Mouse (Mus musculus) stomach, embryonic 14.5 days (tissue): Measurements from ENCODE around the gene Adamts9. TPM values are rescaled to one million over a fixed set of nuclear protein-coding genes. Genes with fewer than 3 reads are reported as not detected.

Source experiments
- ATAC-seq: fragments of 200-750 bp; cut with Nextera tagmentation; 2 replicates; pipeline ENCODE4 v1.8.0; 2017; ENCODE audit warnings: low read depth, moderate TSS enrichment; ENCODE audit not compliant: insufficient number of reproducible peaks, insufficient read depth, low FRiP score
- H3K27ac ChIP-seq: fragments of 300-500 bp; sonication (generic); 2 replicates; pipeline ENCODE4 v1.5.1; 2014; ENCODE audit warnings: mild to moderate bottlenecking, low read length, moderate library complexity, mixed read lengths
- H3K27me3 ChIP-seq: fragments of 300-500 bp; sonication (generic); 2 replicates; pipeline ENCODE4 v1.6.1; 2014; ENCODE audit warnings: low read length, control low read depth, mixed read lengths; ENCODE audit not compliant: control insufficient read depth, insufficient read depth
- H3K36me3 ChIP-seq: fragments of 300-500 bp; sonication (generic); 2 replicates; pipeline ENCODE4 v1.6.1; 2014; ENCODE audit warnings: mild to moderate bottlenecking, control low read depth, low read length, moderate library complexity, mixed read lengths; ENCODE audit not compliant: control insufficient read depth, insufficient read depth
- H3K4me1 ChIP-seq: fragments of 300-500 bp; sonication (generic); 2 replicates; pipeline ENCODE4 v1.6.1; 2014; ENCODE audit warnings: low read length, control low read depth, mixed read lengths; ENCODE audit not compliant: control insufficient read depth, insufficient read depth
- H3K4me2 ChIP-seq: fragments of 300-500 bp; sonication (generic); replicated peaks from 2 replicates; pipeline ENCODE4 v1.6.1; 2014; ENCODE audit warnings: low read depth, low read length, control low read depth
- H3K4me3 ChIP-seq: fragments of 300-500 bp; sonication (generic); 2 replicates; pipeline ENCODE4 v1.5.1; 2014; ENCODE audit warnings: low read depth, low read length, control low read depth
- H3K9ac ChIP-seq: fragments of 300-500 bp; sonication (generic); replicated peaks from 2 replicates; pipeline ENCODE4 v1.6.1; 2014; ENCODE audit warnings: low read depth, mild to moderate bottlenecking, control low read depth, low read length, moderate library complexity, mixed read lengths
- H3K9me3 ChIP-seq: fragments of 300-500 bp; sonication (generic); 2 replicates; pipeline ENCODE4 v1.6.1; 2016; ENCODE audit warnings: low read depth, low read length, control low read depth; ENCODE audit not compliant: control insufficient read depth
- WGBS: fragments of 180-500 bp; shearing (Covaris S2); extraction: QIAGEN DNeasy Blood & Tissue Kit; methylation state at CpG from one replicate; pipeline ENCODE4 v1.1.7; 2014; 5-methylcytosine and 5-hydroxymethylcytosine counted together
- polyA plus RNA-seq: library from polyadenylated mRNA; unstranded; fragments of >200 nt; fragmentation: Nextera tagmentation; extraction: Ambion mirVana; gene quantifications from 2 replicates; pipeline ENCODE4 v1.2.1, GENCODE M21; 2014

Adamts9 gene
- polyA plus RNA-seq, 1 experiment from 2014 or later: 9.9 TPM

DNA sequence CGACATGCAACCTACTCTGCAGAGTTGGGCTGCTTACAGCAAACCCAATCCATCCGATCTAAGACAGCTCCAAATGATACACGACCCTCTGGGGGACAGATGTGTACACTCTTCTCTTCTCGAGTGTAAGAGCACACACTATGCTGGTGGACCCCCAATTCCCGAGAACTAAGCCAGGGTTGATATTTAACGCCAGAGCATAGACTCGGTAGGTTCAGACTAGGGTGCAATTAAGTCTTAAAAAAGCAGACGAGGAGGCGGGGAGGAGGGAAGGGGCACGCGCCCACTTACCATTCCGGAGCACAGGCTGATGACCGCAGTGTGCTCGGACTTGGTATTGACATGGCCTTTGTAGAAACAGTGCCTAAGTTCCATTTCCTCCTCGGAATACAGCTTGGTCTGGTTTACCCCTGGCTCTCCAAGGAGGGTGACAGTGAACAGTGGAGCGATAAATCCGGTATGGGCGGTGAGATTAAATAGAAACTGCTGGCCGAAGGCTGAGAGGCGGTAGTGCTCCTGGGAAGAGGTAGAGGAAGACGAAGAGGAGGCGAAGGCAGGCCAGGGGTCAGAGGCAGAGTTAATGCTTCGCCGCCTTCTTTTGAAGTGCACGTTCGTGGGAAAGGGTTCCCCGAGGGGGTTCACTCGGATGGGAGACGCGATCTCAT lies 1.4 kb downstream of the Adamts9 start:
- ATAC-seq: no peak
- Histone ChIP-seq H3K27ac (peak overlapping the region; percentile 78), H3K9ac (peak overlapping the region; percentile 53), H3K4me1 (peaks cover 13% of the 10 kb centered on the region; the same call in 1 of the 2 replicates), H3K4me2 (peak overlapping the region; percentile 83), H3K4me3 (peak overlapping the region; percentile 58), H3K36me3 (no peaks in the 10 kb centered on the region), H3K9me3 (no peaks in the 10 kb centered on the region), H3K27me3 (no peaks in the 10 kb centered on the region)
- under 1% methylated on average over 30 of the region's 30 CpGs for WGBS

DNA sequence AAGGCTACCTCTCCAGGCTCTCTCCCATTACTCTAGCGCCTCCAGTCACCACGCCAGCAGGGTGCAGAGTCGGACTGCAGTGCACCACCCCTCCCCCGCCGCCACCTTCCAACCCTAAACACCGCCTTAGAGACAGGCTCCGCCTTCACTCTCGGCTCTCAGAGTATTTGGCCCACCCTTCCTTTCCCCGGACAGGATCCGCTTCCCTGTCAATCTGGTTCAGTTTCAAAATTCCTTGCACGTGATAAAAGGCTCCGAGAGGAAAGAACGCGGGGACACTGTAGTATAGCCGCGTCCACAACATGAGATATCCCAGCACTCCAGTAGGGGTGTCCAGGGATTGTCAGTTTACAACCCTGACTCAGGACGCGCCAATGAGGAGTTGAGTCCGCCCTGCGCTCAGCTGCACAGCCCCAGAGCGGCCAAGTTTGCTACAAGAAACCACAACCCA lies 2.0 kb downstream of the Adamts9 start:
- Histone ChIP-seq H3K9ac (peak overlapping the region; percentile 53), H3K4me1 (peaks cover 13% of the 10 kb centered on the region; the same call in 1 of the 2 replicates)
- under 1% methylated on average over 21 of the region's 21 CpGs for WGBS

DNA sequence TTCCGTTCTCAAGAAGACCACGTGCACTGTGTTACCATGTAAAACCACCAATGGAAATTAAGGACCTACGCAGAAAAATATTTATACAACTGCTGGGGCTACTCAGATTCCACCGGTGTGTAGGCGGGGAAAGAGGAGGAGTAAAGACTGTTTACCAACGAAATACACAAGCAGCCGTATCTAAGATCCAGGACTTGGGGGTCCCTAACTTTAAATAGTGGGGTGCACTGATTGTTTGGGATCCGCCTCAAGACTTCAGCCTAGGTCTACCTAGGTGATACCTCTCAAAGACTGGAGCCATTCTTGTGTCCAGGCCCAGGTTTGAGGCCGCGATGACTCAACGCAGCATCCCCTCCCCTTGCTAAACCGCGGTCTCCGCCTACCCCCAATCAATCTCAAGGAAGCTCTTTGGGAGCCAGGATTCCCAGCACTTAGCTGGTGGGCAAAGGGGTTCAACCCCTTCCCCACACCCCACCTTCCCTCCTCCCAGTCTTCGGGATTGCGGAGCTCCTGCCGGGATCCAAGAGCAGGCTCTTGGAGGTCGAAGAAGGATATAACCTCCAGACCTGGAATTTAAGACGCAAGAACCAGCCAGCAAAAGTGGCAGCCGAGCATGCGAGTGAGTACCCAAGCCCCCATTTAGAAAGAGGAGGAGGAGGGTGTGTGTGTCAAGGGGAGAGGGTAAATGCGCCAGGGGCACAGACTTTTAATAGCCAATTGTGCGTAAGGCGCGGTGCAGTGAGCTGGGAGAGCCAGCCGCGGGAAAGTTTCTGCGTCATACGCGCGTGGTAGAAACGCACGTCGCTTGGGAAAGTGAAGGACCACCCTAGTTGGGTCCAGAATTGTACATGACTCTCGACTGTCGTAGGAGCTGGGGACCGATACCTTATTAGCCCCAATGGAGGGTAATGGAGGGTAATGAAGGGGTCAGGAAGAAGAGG lies 2.8 kb downstream of the Adamts9 start:
- WGBS: under 1% methylated on average over 37 of the region's 37 CpGs
- peak overlapping the region; percentile 58 for H3K4me3 ChIP-seq
- H3K9ac ChIP-seq: peak overlapping the region; percentile 22; the same call in 1 of the 2 replicates
- H3K4me2 ChIP-seq: peak overlapping the region; percentile 83
- no peaks in the 10 kb centered on the region for H3K9me3 ChIP-seq
- peak overlapping the region; percentile 34; the same call in 1 of the 2 replicates for H3K27ac ChIP-seq
- no peaks in the 10 kb centered on the region for H3K27me3 ChIP-seq
- peaks cover 13% of the 10 kb centered on the region; the same call in 1 of the 2 replicates for H3K4me1 ChIP-seq
- no peaks in the 10 kb centered on the region; the same call in 1 of the 2 replicates for H3K36me3 ChIP-seq
- 0 out of 2 replicates have a peak, but pooled peaks have one; percentile 0 for ATAC-seq

More for the DNA sequence above, 2.0 kb downstream of the Adamts9 start:
- H3K27me3 ChIP-seq: no peaks in the 10 kb centered on the region
- H3K36me3 ChIP-seq: no peaks in the 10 kb centered on the region; the same call in 1 of the 2 replicates
- ATAC-seq: peak; percentile 87
- peak overlapping the region; percentile 58 for H3K4me3 ChIP-seq
- peak overlapping the region; percentile 78 for H3K27ac ChIP-seq
- H3K9me3 ChIP-seq: no peaks in the 10 kb centered on the region
- H3K4me2 ChIP-seq: peak overlapping the region; percentile 83

- Histone ChIP-seq H3K4me1 (no peaks in the 10 kb centered on the region), H3K9me3 (no peaks in the 10 kb centered on the region), H3K27me3 (no peaks in the 10 kb centered on the region), H3K9ac (no peak overlapping the region), H3K36me3 (peaks cover 15% of the 10 kb centered on the region; the same call in 1 of the 2 replicates), H3K4me2 (no peak overlapping the region), H3K27ac (no peak overlapping the region), H3K4me3 (no peak overlapping the region)
- ATAC-seq: no peak
- WGBS: 79% methylated on average over 5 of the region's 5 CpGs
Measured at GRCm38 (mm10) chr6:92928261-92928660, 15.0 kb downstream of the Adamts9 start.

GRCm38 (mm10) chr6:92924536-92924935 lies 18.8 kb downstream of the Adamts9 start:
- Histone ChIP-seq H3K36me3 (no peaks in the 10 kb centered on the region; the same call in 1 of the 2 replicates), H3K27me3 (no peaks in the 10 kb centered on the region), H3K27ac (no peak overlapping the region), H3K4me3 (no peak overlapping the region), H3K9me3 (no peaks in the 10 kb centered on the region), H3K4me1 (no peaks in the 10 kb centered on the region), H3K9ac (no peak overlapping the region), H3K4me2 (no peak overlapping the region)
- no peak for ATAC-seq
- WGBS: 69% methylated on average over 8 of the region's 8 CpGs

GRCm38 (mm10) chr6:92921843-92922242 lies 21.4 kb downstream of the Adamts9 start:
- no peaks in the 10 kb centered on the region for H3K4me1 ChIP-seq
- no peak overlapping the region for H3K4me2 ChIP-seq
- no peak overlapping the region for H3K4me3 ChIP-seq
- no peak for ATAC-seq
- no peaks in the 10 kb centered on the region; the same call in 1 of the 2 replicates for H3K36me3 ChIP-seq
- H3K27me3 ChIP-seq: no peaks in the 10 kb centered on the region
- no peak overlapping the region for H3K9ac ChIP-seq
- WGBS: 21% methylated on average over 4 of the region's 4 CpGs
- no peak overlapping the region for H3K27ac ChIP-seq
- H3K9me3 ChIP-seq: no peaks in the 10 kb centered on the region

GRCm38 (mm10) chr6:92920938-92921689 lies 22.2 kb downstream of the Adamts9 start:
- Histone ChIP-seq H3K36me3 (no peaks in the 10 kb centered on the region; the same call in 1 of the 2 replicates), H3K4me2 (no peak overlapping the region), H3K27me3 (no peaks in the 10 kb centered on the region), H3K9ac (no peak overlapping the region), H3K27ac (no peak overlapping the region), H3K9me3 (no peaks in the 10 kb centered on the region), H3K4me3 (no peak overlapping the region), H3K4me1 (no peaks in the 10 kb centered on the region)
- WGBS: 50% methylated on average over 10 of the region's 10 CpGs
- ATAC-seq: no peak

GRCm38 (mm10) chr6:92910611-92911010 lies 32.7 kb downstream of the Adamts9 start:
- Histone ChIP-seq H3K4me3 (no peak overlapping the region), H3K4me1 (no peaks in the 10 kb centered on the region), H3K36me3 (peaks cover 3% of the 10 kb centered on the region; the same call in 1 of the 2 replicates), H3K9me3 (no peaks in the 10 kb centered on the region), H3K9ac (no peak overlapping the region), H3K4me2 (no peak overlapping the region), H3K27ac (no peak overlapping the region), H3K27me3 (no peaks in the 10 kb centered on the region)
- 85% methylated on average over 3 of the region's 3 CpGs for WGBS
- ATAC-seq: no peak
